Mouse (Mus musculus) adrenal gland, adult 2 months (tissue): ENCODE data around the gene Smim11. TPM values are rescaled to one million over a fixed set of nuclear protein-coding genes. Genes with fewer than 3 reads are reported as not detected.

ENCODE experiments used
- DNase-seq: peaks from one replicate; pipeline ENCODE4 v3.0.0; 2021
- polyA plus RNA-seq: library from polyadenylated mRNA; depleted of rRNA; stranded (reverse); fragments of >200 nt; gene quantifications from 2 replicates; pipeline ENCODE4 v1.2.3, GENCODE M21; 2012
- total RNA-seq, 2 experiments: library from RNA; stranded (reverse); gene quantifications; 2 replicates each; pipeline ENCODE4 v1.2.3; 2021

Gene Smim11
- total and polyA plus RNA-seq, 3 experiments: 69.5 to 78.7 (median 72.8) TPM

DNA sequence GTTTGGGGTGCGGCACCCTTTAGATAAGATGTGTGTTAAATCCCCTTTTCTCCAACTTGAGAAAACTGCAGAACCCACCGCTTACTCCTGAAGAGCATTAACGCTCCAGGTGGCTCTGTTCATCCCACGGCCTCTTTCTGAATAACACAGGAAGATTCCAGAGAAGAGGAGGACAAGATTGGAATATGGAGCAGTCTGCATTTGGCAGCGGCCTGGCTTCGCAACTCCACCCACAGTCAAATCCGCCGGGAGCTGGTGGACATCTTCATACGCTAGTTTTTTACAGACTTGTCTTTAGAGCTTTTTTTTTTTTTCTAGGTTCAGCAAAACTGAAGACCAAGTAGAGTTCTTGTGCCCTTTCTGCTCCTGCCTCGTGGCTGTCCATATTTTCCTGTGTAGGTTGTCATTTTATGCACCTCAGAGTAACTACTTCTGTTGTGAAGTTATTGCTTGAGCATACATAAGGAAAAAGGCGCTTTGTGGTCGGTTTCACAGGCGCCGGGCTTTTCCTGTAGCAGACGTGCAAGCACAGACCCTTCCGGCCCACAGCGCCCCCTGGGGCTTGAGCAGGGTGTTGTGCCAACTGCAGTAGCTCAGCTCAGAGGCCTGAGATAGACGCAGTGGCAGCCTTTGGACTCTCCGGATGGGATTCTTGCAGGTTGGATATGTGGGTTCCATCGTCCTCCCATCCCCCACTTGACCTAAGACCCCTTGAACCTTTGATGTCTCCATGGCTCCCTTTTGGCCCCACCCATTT is 18.4 kb downstream of the Smim11 start:
- DNase-seq: no peak

DNA sequence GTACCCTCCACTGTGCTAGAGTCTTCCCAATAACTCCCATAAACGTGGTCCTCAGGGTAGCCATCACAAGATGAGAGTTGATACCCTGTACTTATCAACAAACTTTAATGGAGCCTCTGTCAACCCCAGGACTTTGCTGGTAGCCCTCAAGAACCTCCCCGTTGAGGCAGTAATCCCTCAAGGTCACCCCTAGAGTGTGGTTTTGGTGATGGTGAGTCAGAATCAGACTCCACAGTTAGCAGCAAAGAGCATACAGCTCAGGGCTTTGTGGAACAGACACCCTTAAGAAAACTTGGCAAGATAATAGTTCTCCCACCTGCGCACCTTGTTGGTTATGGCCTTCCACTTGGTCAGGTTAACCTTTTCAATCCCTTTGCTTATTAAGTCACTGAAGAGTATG is 19.3 kb downstream of the Smim11 start:
- DNase-seq: peak; percentile 43

DNA sequence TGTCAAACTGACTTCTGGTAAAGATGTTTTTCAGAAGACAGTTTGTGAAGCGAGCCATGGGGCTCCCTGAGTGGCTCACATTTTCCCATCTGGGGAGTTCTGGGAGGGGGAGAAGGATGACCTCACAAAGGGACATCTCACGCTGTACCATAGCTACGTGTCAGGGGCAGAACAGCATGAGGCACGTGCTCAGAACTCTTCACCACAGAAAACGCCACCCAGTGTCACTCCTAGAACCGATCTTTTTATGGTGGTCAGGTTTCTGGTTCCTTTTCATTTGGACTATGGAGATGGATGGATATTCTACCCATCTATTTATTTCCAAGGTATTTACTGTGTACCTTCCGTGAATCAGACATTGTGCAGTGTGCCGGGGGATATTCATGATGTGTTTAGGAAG is 20.3 kb downstream of the Smim11 start, which contains the start of gene Fam243:
Fam243 (minus strand) TSS at position 101 of the 400 bp plus-strand sequence.
- DNase-seq: no peak

DNA sequence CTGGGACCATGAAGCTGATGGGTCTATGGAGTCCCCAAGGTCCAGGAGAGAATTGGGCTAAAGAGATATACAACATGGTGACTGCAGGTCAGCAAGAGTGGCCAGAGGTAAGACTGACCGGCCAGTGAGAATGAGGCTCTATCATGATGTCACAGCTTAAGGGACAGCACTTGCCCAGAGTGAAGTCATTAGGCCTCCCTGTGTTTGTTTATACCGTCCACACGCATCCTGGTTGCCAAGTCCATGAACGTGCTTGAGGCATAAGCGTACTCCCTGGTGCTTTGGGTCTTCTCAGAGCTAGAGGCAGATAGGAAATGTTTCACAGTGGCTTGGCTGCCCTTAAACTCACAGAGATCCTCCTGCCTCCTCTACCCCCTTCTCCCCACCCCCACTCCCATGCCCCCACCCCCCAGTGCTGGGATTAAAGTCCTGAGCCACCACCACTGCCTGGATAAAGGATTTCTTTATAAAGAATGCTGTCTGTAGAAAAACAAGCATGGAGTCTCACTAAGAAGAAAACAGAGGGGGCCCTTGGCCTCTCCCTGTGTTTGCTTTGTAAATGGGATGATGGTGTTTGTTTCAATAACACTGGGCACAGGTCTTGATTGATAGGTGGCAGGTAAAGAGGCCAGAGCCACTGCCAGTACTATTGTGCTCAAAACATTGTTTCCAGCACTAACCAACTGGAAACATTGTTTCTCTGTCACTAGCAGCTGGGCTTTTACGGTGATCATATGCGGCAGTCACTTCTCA is 23.4 kb downstream of the Smim11 start:
- DNase-seq: no peak

DNA sequence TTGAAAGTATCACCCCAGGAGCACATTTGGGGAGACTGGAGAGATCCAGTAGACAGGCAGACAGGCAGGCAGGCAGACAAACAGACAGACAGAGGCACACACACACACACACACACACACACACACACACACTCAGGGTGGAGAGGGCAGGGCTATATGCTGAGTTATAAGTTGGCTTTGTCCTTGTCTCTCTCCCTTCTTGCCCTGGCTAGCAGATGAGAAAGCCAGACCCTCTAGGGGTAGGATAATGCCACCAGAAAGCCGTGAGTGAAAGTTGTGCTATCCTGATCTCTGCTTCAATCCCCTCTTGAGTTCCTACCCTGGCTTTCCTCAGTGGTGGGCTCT is 23.9 kb downstream of the Smim11 start:
- DNase-seq: no peak

DNA sequence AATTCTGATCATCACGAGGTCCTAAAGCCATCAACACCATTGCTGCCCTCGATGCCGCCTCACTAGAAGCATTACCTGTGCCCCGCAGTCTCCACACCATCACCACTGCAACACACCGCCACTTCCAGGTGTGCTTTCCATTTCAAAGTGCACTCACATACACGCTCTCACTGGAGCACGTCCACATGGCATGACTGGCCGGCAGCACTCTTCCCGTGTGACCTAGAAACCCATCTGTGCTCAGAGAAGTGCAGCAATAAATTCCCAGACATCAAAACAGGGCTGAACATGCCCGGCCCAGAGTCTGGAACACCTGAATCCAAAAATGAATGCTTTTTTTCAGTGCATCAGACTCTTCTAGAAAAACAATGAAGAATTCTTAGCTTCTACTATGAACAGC is 26.8 kb downstream of the Smim11 start:
- DNase-seq: no peak

DNA sequence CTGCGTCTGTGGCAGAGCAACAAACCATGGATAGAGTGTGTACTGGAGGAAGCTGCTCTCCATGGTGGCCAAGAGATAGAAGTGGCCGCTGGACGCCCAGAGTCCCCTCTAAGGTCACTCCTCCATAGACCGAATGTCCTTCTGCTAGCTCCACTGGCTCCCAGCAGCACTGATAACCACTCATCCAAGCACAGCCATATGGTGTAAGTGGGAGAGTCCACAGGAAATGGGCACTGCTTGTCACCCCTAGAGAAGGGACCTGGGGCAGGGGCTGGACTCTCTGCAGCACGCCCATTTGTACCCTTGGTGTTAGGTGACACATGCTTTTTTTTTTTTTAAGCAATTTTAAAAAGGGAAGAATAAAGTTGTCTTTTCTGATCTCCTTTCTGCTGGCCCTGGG is 29.9 kb downstream of the Smim11 start:
- DNase-seq: no peak

DNA sequence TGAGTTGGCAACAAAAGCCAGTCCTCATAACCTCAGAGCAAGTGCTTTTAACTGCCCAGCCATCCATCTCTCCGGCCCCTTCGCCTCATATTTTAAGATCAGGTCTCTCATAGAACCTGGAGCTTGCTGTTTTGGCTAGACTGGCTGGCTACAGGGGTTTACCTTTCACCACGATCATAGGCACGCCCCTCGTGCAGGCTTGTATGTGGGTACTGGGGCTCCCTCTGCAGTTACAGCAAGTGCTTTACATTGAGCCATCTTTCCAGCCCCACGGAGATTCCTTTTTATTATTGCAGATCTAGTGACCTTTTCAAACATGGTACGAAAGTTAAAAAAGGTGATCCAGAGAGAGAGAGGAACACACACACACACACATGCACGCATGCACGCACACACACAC is 33.5 kb downstream of the Smim11 start:
- DNase-seq: no peak

DNA sequence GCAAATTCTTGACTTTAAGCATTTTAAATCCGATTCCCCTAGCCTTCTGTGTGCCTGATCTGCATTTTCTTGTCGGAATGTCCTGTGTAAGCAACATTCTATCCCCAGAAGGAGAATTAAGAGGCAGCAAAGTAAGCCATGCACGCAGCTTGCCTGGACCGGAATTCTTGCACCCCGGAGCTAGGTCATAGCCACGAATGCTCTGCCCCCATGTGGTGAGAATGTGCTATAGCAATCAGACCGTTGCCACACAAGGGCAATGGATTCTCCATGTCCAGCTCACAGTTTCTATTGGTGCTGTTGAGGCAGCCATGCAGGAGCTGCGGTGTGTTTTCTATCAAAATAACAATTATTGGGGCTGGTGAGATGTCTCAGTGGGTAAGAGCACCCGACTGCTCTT is 35.2 kb downstream of the Smim11 start:
- peak; percentile 81 for DNase-seq

DNA sequence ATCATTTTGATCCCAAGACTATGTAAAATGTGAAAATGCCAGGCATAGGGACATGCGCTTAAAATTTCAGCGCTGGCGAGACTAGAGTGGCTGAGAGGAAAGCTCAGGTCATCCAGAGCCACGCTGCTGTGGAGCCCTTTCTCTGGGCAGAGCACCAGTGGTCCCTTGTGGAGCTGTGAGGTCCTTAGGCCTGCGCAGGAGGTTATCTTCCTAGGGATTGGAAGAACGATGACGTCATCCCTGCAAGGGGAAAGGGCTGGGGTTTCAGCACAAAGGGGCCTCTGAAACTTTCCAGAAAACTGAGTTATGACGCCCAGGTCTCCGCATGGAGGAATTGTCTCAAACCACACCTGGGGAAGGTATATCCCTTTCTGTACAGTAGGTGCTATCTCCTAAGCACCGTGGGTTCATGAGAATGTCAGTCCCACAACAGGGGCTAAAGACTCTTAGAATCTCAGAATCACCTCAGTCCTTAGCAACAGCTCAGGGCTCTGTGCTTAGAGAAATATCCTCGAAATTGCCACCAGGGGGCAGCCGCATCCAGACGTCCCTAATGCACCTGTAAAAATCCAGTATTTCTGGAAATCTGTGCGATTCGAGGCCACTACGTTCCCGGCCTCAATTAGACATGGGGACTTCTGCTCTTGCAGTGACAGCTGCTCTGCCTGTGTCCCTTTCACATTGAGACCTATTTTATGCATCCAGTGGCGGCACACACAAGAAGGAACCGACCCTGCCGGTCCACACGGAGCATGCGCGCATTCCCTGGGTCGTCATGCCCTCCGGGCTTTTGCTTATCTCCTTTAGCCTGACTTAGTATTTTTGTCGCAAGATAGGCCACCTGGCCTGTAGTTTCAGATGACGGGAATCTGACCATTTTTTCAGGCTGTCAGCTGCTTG is 39.8 kb downstream of the Smim11 start:
- peak; percentile 68 for DNase-seq

DNA sequence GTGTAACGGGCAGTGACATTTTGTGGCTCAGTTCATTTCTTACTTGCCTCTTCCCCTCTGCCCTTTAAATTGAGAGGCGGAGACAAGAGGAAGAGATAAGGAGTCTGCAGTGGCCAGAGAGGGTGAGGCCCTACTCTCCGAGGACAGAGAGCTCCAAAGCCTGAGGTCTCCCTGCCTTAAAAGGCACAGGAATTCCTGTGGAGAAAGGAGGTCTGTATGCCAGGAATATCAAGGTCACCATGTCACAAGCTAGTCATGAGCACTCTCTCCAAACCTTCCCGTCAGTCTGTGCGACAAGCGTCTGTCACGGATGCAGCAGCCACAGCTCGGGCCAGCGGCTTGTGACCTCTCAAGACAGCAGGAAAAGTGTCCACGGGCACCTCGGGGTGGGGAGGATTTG is 44.1 kb downstream of the Smim11 start:
- DNase-seq: peak; percentile 82

DNA sequence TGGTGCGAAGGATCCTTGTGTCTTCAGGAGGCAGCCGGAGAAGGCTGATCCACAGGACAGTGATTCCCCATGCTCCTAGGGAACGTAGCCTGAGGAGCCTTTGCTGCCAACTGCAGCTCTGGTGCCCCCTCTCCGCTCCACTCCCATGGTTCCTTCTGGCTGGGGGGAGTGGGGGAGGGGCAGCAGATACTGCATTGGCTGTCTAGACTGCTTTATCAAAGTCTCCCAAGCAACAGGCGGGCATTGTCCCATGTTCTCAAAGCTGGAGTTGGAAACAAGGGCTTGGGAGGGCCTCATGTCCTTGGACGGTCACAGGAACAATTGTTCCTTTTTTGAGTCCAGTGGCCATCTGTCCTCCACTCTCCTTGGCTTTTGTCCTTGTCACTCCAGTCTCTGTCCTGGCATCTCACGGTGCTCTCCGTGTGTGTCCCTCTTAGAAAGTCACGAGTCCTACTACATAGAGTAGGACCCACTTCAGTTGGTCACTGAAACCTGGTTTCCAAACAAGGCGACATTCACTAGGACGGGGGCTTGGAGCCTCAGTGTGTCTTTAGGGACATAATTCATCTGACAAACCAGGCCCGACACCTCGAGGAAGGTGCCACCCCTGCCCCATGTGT is 45.3 kb downstream of the Smim11 start:
- peak; percentile 16 for DNase-seq

DNA sequence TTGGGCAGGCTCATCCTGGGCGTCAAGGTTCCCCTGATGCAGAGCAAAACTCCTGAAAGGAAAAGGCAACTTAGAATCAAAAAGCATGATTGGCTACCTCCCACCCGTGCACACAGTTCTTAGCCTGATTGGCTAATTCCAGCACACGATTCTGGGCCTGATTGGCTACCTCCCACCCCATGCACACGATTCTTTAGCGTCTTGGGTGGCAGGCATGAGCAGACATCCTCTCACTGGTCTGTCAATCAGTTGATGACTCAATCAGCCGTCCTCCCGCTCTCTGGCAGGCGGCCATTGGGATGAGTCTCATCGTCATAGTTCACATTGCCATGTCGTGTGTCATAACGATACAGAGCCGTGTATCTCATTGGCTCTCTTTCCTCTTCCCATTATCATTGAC is 47.9 kb downstream of the Smim11 start:
- peak; percentile 94 for DNase-seq

DNA sequence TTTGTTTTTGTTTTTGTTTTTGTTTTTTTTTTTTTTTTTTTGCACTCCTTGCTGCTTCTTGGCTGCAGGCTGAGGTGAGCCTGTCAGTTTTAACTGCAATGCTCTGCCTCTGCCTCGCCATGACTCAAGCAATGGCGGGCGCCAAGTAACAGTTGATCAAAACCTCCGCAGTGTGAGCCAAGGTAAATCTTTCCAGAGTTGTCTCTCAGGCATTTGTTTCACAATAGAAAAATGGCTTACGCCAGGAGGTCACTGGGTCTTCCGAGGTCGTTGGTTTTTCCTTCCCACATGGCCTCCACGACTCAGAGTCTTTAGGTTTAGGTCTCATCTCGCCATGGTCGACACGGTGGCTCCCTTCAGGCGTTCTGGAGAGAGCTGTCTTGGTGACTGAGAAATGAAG is 52.2 kb downstream of the Smim11 start:
- no peak for DNase-seq

DNA sequence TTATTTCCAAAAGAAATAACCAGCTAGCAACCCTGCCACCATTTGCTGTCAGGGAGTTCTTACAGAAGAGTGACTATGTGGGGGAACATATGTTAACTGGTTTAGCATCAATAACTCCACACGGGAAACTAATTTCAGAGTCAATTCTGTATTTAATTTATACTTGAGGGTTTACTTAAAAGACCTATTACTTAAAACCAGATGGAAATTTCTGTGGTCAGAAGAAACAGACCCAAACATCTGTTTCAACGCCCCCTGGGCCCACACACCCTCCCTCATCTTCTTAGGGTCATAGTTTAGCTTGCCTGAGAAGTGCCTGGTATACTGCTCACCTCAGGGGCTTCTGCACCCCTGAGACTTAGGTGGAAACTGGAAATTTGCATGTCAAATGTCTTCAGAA is 52.8 kb downstream of the Smim11 start:
- no peak for DNase-seq

DNA sequence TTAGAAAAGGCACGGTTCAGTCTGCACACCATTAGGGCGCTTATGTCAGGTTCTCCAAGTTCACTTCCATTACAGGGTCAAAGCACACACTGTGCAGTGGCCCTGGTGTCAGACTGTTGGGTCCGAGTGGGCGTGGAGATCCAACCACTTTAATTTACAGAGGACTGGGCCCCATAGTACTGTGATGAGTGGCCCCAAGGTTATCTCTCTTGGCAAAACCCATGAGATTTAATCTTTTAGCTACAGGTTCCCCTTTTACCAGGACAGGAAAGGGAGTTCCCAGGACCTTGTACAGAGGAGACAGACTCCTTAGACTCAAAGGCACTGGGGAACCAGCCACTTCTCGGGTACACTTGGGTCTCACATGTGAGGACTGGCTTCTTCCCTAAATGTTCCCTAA is 54.3 kb downstream of the Smim11 start:
- peak; percentile 30 for DNase-seq

DNA sequence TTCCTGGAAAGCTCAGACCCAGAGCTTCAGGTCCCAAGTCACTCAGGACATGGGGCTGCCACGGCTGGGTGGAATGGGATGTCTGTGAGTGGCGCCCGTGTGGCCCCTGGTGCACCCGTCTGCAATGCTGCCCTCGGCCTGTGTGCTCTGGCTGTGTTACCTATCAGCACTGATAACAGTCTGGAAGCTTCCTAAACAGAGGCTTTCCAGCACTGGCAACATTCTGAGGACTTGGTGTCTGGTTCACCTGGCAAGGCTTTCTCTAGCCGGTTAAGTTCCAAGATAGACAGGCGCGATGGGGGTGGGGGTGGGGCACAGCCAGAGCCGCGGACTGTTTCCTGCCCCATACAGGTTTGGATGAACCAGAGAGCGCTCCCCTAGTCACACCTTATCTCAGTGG is 54.9 kb downstream of the Smim11 start:
- no peak for DNase-seq

DNA sequence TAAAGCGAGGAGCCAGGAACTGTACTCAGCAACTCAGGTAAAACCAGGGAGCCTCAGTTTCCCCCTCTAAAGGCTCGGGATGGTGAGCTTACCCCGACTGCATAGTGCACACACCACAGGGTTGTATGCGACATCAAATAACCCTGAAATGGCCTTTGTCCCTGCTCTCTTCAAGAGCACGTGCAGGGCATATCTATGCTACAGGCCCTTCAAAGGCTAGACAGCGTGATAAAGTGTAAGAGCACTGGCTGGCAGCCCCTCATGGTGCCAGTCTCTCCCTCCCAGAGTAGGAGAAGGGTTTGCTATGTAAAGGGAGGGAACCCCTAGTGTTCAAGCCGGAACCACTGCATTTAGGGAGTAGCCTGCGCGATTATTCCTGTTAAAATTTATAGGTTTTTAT is 55.9 kb downstream of the Smim11 start:
- no peak for DNase-seq

DNA sequence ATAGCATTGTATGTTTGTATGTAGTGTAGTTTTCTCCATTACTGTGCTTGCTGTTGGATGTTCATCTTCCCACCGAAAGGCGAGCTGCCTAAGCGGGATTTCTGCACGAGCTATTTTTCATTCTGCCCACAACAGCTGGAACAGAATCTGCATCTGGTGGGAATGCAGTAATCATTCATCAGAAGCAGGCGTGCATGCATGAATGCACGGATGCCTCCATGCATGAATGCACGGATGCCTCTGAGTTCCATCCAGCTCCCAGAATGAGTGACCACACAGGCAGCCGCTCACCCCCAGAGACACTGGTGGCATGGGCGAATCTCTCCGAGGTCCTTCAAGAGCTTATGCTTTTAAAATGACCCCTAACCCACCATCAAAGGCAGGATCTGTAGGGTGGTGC is 56.5 kb downstream of the Smim11 start:
- DNase-seq: no peak

DNA sequence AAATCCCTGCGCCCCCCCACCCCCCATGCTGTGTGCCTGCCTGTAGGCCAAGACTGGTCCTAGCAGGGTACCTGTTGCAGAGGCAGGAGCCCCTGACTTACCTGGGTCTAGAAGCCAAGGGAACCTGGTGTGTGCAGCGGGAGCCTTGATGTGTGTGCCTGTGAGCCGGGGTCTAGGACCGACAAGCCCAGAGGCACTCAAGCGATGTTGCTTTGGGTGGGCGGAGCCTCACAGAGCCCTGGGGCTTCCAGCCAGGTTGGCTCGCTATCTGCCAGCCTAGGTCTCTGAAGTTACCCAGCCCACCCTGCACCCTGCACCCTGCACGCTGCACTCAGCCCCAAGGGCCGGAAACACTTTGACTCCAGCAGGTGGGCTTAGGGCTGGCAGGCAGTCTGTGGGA is 57.6 kb downstream of the Smim11 start:
- DNase-seq: no peak

DNA sequence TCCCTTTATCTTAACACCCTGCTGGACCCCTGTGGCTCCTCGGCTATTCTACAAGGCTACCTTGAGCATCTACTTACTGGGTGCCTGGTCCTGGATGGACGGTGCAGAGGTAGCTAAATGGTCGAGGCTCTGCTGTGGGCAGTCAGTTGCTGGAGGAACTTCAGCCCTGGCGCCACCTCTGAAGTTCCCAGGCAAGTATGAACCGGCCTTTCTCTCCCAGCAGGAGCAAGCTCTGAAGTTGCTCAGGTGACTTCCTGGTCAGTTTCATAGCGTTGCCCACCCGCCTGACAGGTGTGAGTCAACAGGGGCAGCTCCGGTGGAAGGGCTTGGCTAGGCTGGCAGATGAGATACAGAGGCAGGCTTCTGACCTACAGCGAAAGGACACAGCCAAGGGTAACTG is 58.1 kb downstream of the Smim11 start, which contains the start of gene Kcne1:
Kcne1 (minus strand) TSS at position 240 of the 400 bp plus-strand sequence.
- DNase-seq: no peak

DNA sequence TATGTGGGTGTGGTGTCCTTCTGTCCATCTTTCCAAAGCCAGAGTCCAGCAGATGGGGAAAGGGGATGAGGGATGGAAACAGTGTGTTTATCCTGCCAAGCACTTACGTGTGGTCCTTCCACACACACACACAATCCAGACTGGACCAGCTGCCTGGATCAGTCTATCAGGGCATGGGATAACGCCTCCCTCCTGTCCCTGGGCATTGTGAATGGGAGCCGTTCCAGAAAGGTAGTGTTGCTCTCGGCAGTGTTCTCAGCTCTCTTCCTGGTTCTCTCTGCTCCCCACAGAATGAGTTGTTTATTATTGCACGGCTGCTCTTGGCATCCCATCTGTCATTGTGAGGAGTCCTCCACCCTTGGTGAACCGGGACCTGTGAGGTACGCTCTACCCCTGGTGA is 59.6 kb downstream of the Smim11 start:
- no peak for DNase-seq
